Mouse (Mus musculus): ENCODE measurements around the gene Atp5h. TPM values are rescaled to one million over a fixed set of nuclear protein-coding genes. Genes with fewer than 3 reads are reported as not detected.
A peak's percentile ranks its signal among the peaks of the same experiment; 100 is the strongest.

Gene Atp5h
- polyA plus RNA-seq, 1 experiment from 2014 or later = 960 TPM

DNA sequence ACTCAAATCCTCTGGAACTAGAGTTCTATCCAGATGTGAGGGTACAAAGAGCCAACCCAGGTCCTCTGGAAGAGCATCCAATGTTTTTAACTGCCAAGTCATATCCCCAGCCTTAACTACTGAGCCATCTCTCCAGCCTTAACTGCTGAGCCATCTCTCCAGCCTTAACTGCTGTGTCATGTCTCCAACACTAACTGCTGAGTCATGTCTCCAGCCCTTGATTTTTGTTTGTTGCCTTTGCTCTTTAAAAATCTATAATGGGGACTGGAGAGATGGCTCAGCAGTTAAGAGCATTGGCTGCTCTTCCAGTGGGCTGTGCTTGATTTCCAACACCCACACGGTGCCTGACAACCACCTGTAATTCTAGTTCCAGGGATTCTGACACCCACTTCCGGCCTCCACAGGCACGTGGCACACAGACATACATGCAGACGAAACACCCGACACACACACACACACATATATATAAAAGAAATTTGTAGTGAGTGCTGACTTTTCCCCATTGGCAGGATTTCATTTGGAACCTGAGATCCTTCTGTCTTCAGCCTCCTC, 17.9 kb upstream of the Atp5h start:
- H3K4me2 ChIP-seq = no peak overlapping the region
- peaks cover 21% of the 10 kb centered on the region for H3K4me1 ChIP-seq (replicated peaks)
- no peak for ATAC-seq (ENCODE audit: insufficient number of reproducible peaks, insufficient read depth, low FRiP score, low TSS enrichment, low read depth)
- H3K36me3 ChIP-seq = peaks cover 7% of the 10 kb centered on the region
- H3K27ac ChIP-seq = no peak overlapping the region
- no peak overlapping the region for H3K9ac ChIP-seq (replicated peaks)
- H3K27me3 ChIP-seq = no peaks in the 10 kb centered on the region; the same call in 1 of the 2 replicates
- H3K9me3 ChIP-seq = 0 out of 2 replicates have a peak, but pooled peaks cover 6% of the 10 kb centered on the region
- 79% methylated on average over 5 of the region's 5 CpGs for whole genome bisulfite sequencing
- no peak overlapping the region for H3K4me3 ChIP-seq (replicated peaks)

DNA sequence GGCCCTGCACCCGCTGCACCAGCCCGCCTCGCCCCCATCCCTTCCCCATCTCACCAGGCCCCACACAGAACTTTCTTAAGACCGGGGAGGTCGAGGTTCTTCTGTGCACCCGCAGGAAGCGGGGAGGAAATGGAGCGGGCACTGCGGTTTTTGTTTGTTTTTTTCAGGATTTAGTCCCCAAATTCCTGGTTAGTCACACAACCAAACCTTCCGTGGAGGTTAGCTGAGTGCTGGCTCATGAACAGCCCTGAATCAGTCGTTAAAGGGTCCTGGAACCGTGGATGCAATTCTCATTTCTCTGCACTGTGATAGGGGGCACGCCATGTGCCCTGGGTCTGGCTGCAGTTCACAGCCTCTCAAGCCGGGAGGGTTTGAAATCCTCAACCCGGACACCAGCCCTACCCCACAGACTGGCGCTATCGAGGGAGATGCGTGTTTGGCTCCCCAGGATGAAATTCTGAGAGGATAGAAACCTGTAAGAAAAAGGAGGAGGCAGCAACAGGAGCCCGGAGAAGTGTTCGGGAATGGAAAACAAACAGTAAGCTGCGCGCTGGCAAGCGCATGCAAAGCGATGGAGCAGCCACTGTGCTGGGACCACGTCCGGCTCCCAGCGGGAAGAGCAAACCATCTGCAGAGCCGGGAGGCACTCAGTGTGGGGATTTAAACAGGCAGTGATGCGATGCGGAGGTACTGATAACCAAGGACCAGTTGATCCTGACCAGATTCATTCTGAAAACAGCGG, 16.0 kb upstream of the Atp5h start:
- peak; percentile 54; the same call in 1 of the 2 replicates for ATAC-seq (ENCODE audit: insufficient number of reproducible peaks, insufficient read depth, low FRiP score, low TSS enrichment, low read depth)

DNA sequence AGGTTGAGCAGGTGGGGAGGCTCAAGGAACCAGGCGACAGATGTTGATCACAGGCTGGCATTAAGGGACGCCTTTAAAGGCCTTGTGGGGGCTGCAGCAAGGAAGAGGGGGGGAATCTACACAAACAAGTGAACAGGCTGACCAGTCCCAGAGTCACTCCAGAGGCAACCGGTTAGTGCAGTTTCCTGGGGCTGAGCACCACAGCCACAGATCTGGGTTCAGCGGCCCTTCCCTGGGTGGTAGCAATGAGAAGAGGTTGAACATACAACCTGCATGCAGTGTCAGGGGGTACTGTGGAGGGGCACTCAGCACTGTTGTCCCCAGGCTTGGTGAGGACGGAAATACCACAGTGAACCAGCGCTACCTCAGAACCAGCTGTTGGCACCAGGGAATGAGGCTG, 13.6 kb upstream of the Atp5h start:
- Histone ChIP-seq H3K36me3 (peaks cover 49% of the 10 kb centered on the region), H3K27me3 (no peaks in the 10 kb centered on the region), H3K27ac (no peak overlapping the region), H3K9me3 (no peaks in the 10 kb centered on the region), H3K4me2 (no peak overlapping the region), H3K4me3 (replicated peaks) (no peak overlapping the region), H3K9ac (replicated peaks) (no peak overlapping the region), H3K4me1 (replicated peaks) (peaks cover 15% of the 10 kb centered on the region)
- ATAC-seq (ENCODE audit: insufficient number of reproducible peaks, insufficient read depth, low FRiP score, low TSS enrichment, low read depth) = no peak
- WGBS = 82% methylated on average over 6 of the region's 6 CpGs

More for the DNA sequence above, 16.0 kb upstream of the Atp5h start:
- no peaks in the 10 kb centered on the region for H3K27me3 ChIP-seq
- 6% methylated on average over 31 of the region's 31 CpGs for WGBS
- peak overlapping the region; percentile 35; the same call in 1 of the 2 replicates for H3K27ac ChIP-seq
- peaks cover 26% of the 10 kb centered on the region for H3K36me3 ChIP-seq
- peak overlapping the region; percentile 66 for H3K4me2 ChIP-seq
- peak overlapping the region; percentile 33 for H3K4me3 ChIP-seq (replicated peaks)
- 0 out of 2 replicates have a peak, but pooled peaks cover 6% of the 10 kb centered on the region for H3K9me3 ChIP-seq
- H3K4me1 ChIP-seq (replicated peaks) = peaks cover 15% of the 10 kb centered on the region
- H3K9ac ChIP-seq (replicated peaks) = peak overlapping the region; percentile 50

DNA sequence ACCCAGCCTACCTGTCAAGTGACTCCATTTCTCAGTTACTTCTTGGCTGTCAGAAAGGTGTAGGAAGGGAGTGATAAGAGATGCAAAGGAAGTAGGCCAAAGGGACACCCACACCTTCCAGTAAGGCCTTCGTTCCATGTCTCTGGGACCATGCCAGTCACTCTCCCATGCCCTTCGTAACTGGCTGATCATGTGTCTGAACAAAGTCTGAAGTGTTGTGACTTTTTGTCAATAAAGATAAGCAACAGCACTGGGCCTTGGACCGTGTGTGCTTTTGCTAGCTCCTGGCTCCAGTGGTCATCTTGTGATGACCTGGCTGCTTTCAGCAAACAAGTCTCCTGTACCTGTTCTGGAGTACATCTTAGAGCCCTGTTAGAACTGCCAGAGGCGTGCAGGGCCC, 13.1 kb upstream of the Atp5h start:
- Histone ChIP-seq H3K9me3 (no peaks in the 10 kb centered on the region), H3K36me3 (peaks cover 49% of the 10 kb centered on the region)

DNA sequence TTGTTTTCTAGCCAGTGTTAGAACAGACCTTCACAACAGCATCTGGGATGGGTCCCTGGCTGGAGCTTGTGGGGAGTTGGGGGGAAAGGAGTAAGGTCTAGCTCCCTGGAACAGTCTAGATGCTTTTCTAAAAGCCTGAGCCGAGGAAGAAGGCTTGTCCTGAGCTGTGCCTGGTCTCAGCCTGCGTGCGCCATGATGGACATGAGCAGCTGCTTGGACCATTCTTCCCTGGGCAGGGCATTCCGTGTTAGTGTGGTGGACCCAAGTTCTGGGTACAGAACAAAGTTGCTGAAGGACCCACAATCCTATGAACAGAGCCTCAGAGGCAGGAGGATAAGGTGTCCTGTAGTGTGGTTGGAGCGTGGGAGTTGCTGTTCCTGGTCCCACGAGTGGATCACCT, 10.8 kb upstream of the Atp5h start:
- Histone ChIP-seq H3K9me3 (no peaks in the 10 kb centered on the region), H3K4me1 (replicated peaks) (peaks cover 12% of the 10 kb centered on the region), H3K4me3 (replicated peaks) (no peak overlapping the region), H3K4me2 (no peak overlapping the region), H3K9ac (replicated peaks) (no peak overlapping the region), H3K36me3 (peaks cover 70% of the 10 kb centered on the region), H3K27ac (no peak overlapping the region), H3K27me3 (no peaks in the 10 kb centered on the region)
- whole genome bisulfite sequencing = 93% methylated on average over 6 of the region's 6 CpGs
- no peak for ATAC-seq (ENCODE audit: insufficient number of reproducible peaks, insufficient read depth, low FRiP score, low TSS enrichment, low read depth)

More for the DNA sequence above, 13.1 kb upstream of the Atp5h start:
- peaks cover 19% of the 10 kb centered on the region for H3K4me1 ChIP-seq (replicated peaks)
- H3K9ac ChIP-seq (replicated peaks) = no peak overlapping the region
- H3K27me3 ChIP-seq = no peaks in the 10 kb centered on the region
- ATAC-seq (ENCODE audit: insufficient number of reproducible peaks, insufficient read depth, low FRiP score, low TSS enrichment, low read depth) = no peak
- H3K4me3 ChIP-seq (replicated peaks) = no peak overlapping the region
- no peak overlapping the region for H3K4me2 ChIP-seq
- 79% methylated on average over 4 of the region's 4 CpGs for WGBS
- H3K27ac ChIP-seq = no peak overlapping the region

DNA sequence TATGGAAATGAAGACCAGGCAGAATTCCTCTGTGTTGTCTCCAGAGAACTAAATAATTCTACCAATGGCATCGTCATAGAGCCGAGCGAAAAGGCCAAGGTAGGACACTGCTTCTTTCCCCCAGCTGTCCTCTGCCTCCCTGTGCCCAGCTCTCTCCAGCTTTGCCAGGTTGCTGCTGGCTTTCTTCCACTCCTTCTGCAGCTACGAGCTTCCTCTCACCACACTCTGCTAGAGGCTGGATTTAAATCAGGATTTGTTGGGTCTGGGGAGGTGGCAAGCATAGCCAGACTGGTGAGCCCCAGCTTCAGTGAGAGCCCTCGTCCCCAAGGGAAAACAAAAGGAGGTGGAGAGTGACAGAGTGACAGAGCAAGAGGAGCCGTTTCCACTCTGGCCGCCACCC, 9.5 kb upstream of the Atp5h start:
- WGBS = 91% methylated on average over 7 of the region's 7 CpGs
- peaks cover 18% of the 10 kb centered on the region for H3K4me1 ChIP-seq (replicated peaks)
- no peaks in the 10 kb centered on the region for H3K9me3 ChIP-seq
- no peak overlapping the region for H3K4me3 ChIP-seq (replicated peaks)
- H3K36me3 ChIP-seq = peaks cover 80% of the 10 kb centered on the region
- H3K4me2 ChIP-seq = no peak overlapping the region
- ATAC-seq (ENCODE audit: insufficient number of reproducible peaks, insufficient read depth, low FRiP score, low TSS enrichment, low read depth) = no peak
- H3K27ac ChIP-seq = no peak overlapping the region
- H3K9ac ChIP-seq (replicated peaks) = no peak overlapping the region
- H3K27me3 ChIP-seq = no peaks in the 10 kb centered on the region

DNA sequence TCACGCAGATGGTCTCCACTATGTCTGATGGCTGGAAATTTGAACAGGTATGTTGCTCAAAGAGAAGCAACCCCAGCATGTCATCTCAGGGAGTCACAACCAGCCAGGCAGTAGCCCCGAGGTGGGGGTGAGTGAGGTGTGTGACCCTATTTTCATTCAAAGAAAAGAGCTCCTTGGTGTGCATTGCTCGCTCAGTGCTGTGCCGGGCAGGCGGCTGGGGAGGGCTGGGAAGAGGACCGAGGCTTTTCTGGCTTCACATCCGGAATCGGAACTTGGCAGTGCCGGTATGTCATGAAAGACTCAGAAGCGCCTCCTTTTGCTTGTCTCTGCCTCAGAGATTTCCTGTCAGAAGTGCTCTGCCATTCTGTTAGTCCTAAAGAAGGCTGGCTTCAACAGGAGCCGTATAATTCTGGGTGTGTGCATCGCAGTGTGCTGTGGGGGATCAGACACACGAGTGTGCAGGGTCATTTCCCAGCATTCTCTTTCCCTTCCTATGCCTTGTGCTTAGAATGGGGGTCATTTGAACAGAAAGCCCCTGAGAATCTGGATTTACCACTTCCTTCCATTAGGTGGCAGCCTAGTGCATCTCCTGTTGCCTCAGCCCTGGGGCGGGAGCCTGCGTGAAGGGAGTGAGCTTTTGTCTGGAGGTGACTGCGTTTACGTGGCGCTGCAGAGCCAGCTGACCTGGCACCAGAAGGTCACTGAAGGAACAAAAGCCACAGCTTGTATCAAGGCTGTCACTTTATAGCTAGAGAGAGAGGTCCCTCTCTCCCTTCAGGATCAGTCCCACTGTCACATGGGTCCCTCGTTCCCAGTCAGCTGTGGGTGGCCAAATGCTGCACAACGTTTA, 7.9 kb upstream of the Atp5h start:
- 43% methylated on average over 20 of the region's 20 CpGs for WGBS
- ATAC-seq (ENCODE audit: insufficient number of reproducible peaks, insufficient read depth, low FRiP score, low TSS enrichment, low read depth) = peak; percentile 37; the same call in 1 of the 2 replicates
- no peaks in the 10 kb centered on the region for H3K9me3 ChIP-seq
- H3K4me1 ChIP-seq (replicated peaks) = peaks cover 18% of the 10 kb centered on the region
- peaks cover 80% of the 10 kb centered on the region for H3K36me3 ChIP-seq
- no peaks in the 10 kb centered on the region for H3K27me3 ChIP-seq
- H3K9ac ChIP-seq (replicated peaks) = no peak overlapping the region
- peak overlapping the region; percentile 50; the same call in 1 of the 2 replicates for H3K27ac ChIP-seq
- H3K4me2 ChIP-seq = peak overlapping the region; percentile 23; the same call in 1 of the 2 replicates
- no peak overlapping the region for H3K4me3 ChIP-seq (replicated peaks)

DNA sequence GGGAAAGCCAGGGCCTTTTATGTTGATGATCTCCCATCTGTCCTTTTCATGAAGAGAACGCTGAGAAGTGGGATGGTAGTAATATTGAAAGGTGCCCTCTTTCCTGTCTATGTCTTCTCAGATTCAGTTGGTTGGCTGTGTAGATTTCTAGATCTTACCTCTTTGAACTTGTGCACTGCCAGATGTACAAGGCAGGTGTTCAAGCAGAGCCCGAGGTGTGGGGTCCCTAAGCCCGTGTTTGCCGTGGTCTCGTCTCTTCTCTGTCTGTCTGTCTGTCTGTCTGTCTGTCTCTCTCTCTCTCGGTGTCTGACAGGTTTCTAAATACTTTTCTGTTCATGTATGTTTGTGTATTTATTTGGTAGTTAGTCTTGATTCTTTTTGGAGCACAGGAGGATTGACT, 5.9 kb upstream of the Atp5h start:
- no peak for ATAC-seq (ENCODE audit: insufficient number of reproducible peaks, insufficient read depth, low FRiP score, low TSS enrichment, low read depth)
- no peak overlapping the region for H3K4me3 ChIP-seq (replicated peaks)
- no peaks in the 10 kb centered on the region for H3K27me3 ChIP-seq
- H3K9me3 ChIP-seq = no peaks in the 10 kb centered on the region
- H3K27ac ChIP-seq = 0 out of 2 replicates have a peak overlapping the region, but pooled peaks have one; percentile 14
- WGBS = 87% methylated on average over 6 of the region's 6 CpGs
- peaks cover 32% of the 10 kb centered on the region for H3K4me1 ChIP-seq (replicated peaks)
- H3K9ac ChIP-seq (replicated peaks) = no peak overlapping the region
- H3K4me2 ChIP-seq = no peak overlapping the region
- H3K36me3 ChIP-seq = peaks cover 68% of the 10 kb centered on the region

DNA sequence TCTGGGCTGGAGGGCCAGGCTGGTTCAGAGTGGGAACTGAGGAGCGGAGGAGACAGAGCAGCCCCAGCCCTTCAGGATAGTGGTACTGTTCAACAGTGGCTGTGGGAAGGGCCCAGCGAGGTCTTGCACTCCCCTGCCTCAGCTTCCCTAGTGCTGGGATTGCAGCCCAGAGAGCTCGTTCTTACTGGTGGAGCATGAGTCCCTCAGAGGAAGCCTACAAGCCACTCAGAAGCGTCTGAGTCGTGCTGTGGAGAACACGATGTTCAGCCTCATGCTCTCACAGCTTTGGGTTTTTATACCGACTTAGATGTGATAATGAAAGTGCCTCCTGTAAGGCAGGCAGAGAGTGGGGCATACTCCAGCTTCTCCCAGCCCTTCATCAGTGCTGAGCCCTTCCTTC, 4.9 kb upstream of the Atp5h start:
- H3K4me3 ChIP-seq (replicated peaks) = no peak overlapping the region
- peaks cover 33% of the 10 kb centered on the region for H3K4me1 ChIP-seq (replicated peaks)
- no peak overlapping the region for H3K4me2 ChIP-seq
- H3K27me3 ChIP-seq = no peaks in the 10 kb centered on the region
- peaks cover 58% of the 10 kb centered on the region for H3K36me3 ChIP-seq
- ATAC-seq (ENCODE audit: insufficient number of reproducible peaks, insufficient read depth, low FRiP score, low TSS enrichment, low read depth) = no peak
- no peaks in the 10 kb centered on the region for H3K9me3 ChIP-seq
- H3K9ac ChIP-seq (replicated peaks) = no peak overlapping the region
- no peak overlapping the region for H3K27ac ChIP-seq
- WGBS = 87% methylated on average over 7 of the region's 7 CpGs

DNA sequence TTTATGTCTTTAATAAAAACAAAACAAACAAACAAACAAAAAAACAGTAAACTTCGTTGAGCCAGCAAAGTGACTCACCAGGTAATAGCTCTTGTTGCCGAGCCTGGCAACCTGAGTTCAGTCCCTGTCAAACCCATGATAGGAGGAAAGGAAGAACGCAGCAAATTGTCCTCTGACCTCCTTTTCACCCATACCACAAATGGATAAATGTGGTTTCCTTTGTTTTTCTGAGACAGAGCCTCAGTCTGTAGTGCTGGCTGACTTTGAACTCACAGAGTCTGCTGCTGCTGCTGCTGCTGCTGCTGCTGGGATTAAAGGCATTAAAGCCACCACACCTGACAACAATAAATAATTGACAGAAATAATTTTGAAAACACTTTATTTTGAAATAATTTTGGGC, 3.3 kb upstream of the Atp5h start:
- Histone ChIP-seq H3K9ac (replicated peaks) (no peak overlapping the region), H3K4me1 (replicated peaks) (peaks cover 41% of the 10 kb centered on the region), H3K27ac (no peak overlapping the region), H3K4me2 (no peak overlapping the region), H3K4me3 (replicated peaks) (no peak overlapping the region), H3K27me3 (no peaks in the 10 kb centered on the region), H3K9me3 (no peaks in the 10 kb centered on the region), H3K36me3 (peaks cover 46% of the 10 kb centered on the region)
- WGBS = 85% methylated on average over 3 of the region's 3 CpGs
- ATAC-seq (ENCODE audit: insufficient number of reproducible peaks, insufficient read depth, low FRiP score, low TSS enrichment, low read depth) = no peak

DNA sequence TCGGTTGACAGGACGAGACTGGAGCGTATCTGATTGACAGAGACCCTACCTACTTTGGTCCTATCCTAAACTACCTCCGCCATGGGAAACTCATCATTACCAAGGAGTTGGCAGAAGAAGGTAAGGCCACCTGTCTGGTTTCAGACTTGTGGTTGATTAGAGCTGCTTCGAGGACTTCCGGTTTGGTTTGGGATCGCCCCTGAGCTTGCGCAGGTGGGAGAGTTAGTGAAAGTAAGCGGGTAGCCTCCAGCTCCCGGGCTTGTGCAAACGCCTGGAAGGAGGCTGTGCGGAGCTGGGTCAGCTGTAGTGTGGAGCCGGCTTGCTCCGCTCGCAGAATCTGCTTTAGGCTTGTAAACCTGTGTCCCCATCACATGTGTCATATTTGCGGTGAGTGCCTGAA, 2.2 kb upstream of the Atp5h start:
- WGBS = 86% methylated on average over 16 of the region's 16 CpGs
- Histone ChIP-seq H3K27ac (no peak overlapping the region), H3K9me3 (no peaks in the 10 kb centered on the region), H3K36me3 (peaks cover 51% of the 10 kb centered on the region), H3K27me3 (no peaks in the 10 kb centered on the region), H3K4me3 (replicated peaks) (no peak overlapping the region), H3K4me2 (no peak overlapping the region), H3K9ac (replicated peaks) (peak overlapping the region; percentile 19; the same call in 1 of the 2 replicates), H3K4me1 (replicated peaks) (peaks cover 33% of the 10 kb centered on the region)
- ATAC-seq (ENCODE audit: insufficient number of reproducible peaks, insufficient read depth, low FRiP score, low TSS enrichment, low read depth) = no peak

Measured in limb, embryonic 12.5 days (tissue).